Mouse (Mus musculus): ENCODE measurements around the gene Cd109. TPM values are rescaled to one million over a fixed set of nuclear protein-coding genes. Genes with fewer than 3 reads are reported as not detected.

Cd109 gene
- polyA plus RNA-seq (2015; fragmentation: Nextera tagmentation; extraction: Ambion mirVana) = 4.1 and 4.9 TPM in 2 replicates

GRCm38 (mm10) chr9:78615401-78616021, at the start of gene Cd109:
Gene Cd109 (plus strand): TSS chr9:78615546.
- H3K36me3 ChIP-seq (ENCODE audit: control insufficient read depth, insufficient read depth, low read length) = no peaks in the 10 kb centered on the region
- peak within 1 kb of the TSS; percentile 59 for H3K9ac ChIP-seq (ENCODE audit: low read depth, low read length)
- H3K27ac ChIP-seq (ENCODE audit: low read length) = no peak within 1 kb of the TSS
- H3K9me3 ChIP-seq (ENCODE audit: control insufficient read depth, low read length) = no peaks in the 10 kb centered on the region
- no peaks in the 10 kb centered on the region for H3K4me1 ChIP-seq (ENCODE audit: control insufficient read depth, insufficient read depth, low read length)
- peaks cover 6% of the 10 kb centered on the region; the same call in 1 of the 2 replicates for H3K27me3 ChIP-seq (replicated peaks; ENCODE audit: control insufficient read depth, insufficient read depth, low read length)
- peak; percentile 68 for ATAC-seq
- peak within 1 kb of the TSS; percentile 52 for H3K4me3 ChIP-seq (ENCODE audit: low read length)
- H3K4me2 ChIP-seq (ENCODE audit: low read depth, low read length) = peak within 1 kb of the TSS; percentile 75
- WGBS = under 1% methylated on average over 43 of the region's 43 CpGs

- no peaks in the 10 kb centered on the region for H3K27me3 ChIP-seq (replicated peaks; ENCODE audit: control insufficient read depth, insufficient read depth, low read length)
- peaks cover 9% of the 10 kb centered on the region; the same call in 1 of the 2 replicates for H3K36me3 ChIP-seq (ENCODE audit: control insufficient read depth, insufficient read depth, low read length)
- no peaks in the 10 kb centered on the region for H3K4me1 ChIP-seq (ENCODE audit: control insufficient read depth, insufficient read depth, low read length)
- no peak overlapping the region for H3K4me3 ChIP-seq (ENCODE audit: low read length)
- 93% methylated on average over 9 of the region's 9 CpGs for WGBS
- H3K27ac ChIP-seq (ENCODE audit: low read length) = no peak overlapping the region
- H3K9ac ChIP-seq (ENCODE audit: low read depth, low read length) = no peak overlapping the region
- no peaks in the 10 kb centered on the region for H3K9me3 ChIP-seq (ENCODE audit: control insufficient read depth, low read length)
- no peak overlapping the region for H3K4me2 ChIP-seq (ENCODE audit: low read depth, low read length)
- ATAC-seq = no peak
Observed at GRCm38 (mm10) chr9:78569934-78570333, 45.4 kb upstream of the Cd109 start.

GRCm38 (mm10) chr9:78576466-78576865, 38.9 kb upstream of the Cd109 start:
- H3K27ac ChIP-seq (ENCODE audit: low read length) = no peak overlapping the region
- 0 out of 2 replicates have a peak, but pooled peaks cover 9% of the 10 kb centered on the region for H3K4me1 ChIP-seq (ENCODE audit: control insufficient read depth, insufficient read depth, low read length)
- no peak overlapping the region for H3K4me3 ChIP-seq (ENCODE audit: low read length)
- H3K9ac ChIP-seq (ENCODE audit: low read depth, low read length) = no peak overlapping the region
- H3K4me2 ChIP-seq (ENCODE audit: low read depth, low read length) = no peak overlapping the region
- no peak for ATAC-seq
- H3K36me3 ChIP-seq (ENCODE audit: control insufficient read depth, insufficient read depth, low read length) = peaks cover 8% of the 10 kb centered on the region
- WGBS = 91% methylated on average over 5 of the region's 5 CpGs
- H3K27me3 ChIP-seq (replicated peaks; ENCODE audit: control insufficient read depth, insufficient read depth, low read length) = no peaks in the 10 kb centered on the region
- H3K9me3 ChIP-seq (ENCODE audit: control insufficient read depth, low read length) = no peaks in the 10 kb centered on the region

- Histone ChIP-seq H3K9me3 (ENCODE audit: control insufficient read depth, low read length) (no peaks in the 10 kb centered on the region), H3K4me3 (ENCODE audit: low read length) (no peak overlapping the region), H3K4me1 (ENCODE audit: control insufficient read depth, insufficient read depth, low read length) (0 out of 2 replicates have a peak, but pooled peaks cover 9% of the 10 kb centered on the region), H3K9ac (ENCODE audit: low read depth, low read length) (no peak overlapping the region), H3K4me2 (ENCODE audit: low read depth, low read length) (no peak overlapping the region), H3K36me3 (ENCODE audit: control insufficient read depth, insufficient read depth, low read length) (peaks cover 8% of the 10 kb centered on the region), H3K27me3 (replicated peaks; ENCODE audit: control insufficient read depth, insufficient read depth, low read length) (no peaks in the 10 kb centered on the region), H3K27ac (ENCODE audit: low read length) (no peak overlapping the region)
- WGBS = 60% methylated on average over 7 of the region's 7 CpGs
- ATAC-seq = peak; percentile 60; the same call in 1 of the 2 replicates
Observed at GRCm38 (mm10) chr9:78578824-78579223, 36.5 kb upstream of the Cd109 start.

GRCm38 (mm10) chr9:78579644-78580396, 35.5 kb upstream of the Cd109 start:
- Histone ChIP-seq H3K36me3 (ENCODE audit: control insufficient read depth, insufficient read depth, low read length) (peaks cover 6% of the 10 kb centered on the region), H3K27ac (ENCODE audit: low read length) (0 out of 2 replicates have a peak overlapping the region, but pooled peaks have one; percentile 37), H3K4me2 (ENCODE audit: low read depth, low read length) (no peak overlapping the region), H3K9me3 (ENCODE audit: control insufficient read depth, low read length) (no peaks in the 10 kb centered on the region), H3K4me3 (ENCODE audit: low read length) (no peak overlapping the region), H3K9ac (ENCODE audit: low read depth, low read length) (no peak overlapping the region), H3K27me3 (replicated peaks; ENCODE audit: control insufficient read depth, insufficient read depth, low read length) (no peaks in the 10 kb centered on the region), H3K4me1 (ENCODE audit: control insufficient read depth, insufficient read depth, low read length) (0 out of 2 replicates have a peak, but pooled peaks cover 9% of the 10 kb centered on the region)
- ATAC-seq = peak; percentile 65
- WGBS = 56% methylated on average over 10 of the region's 10 CpGs

- ATAC-seq = peak; percentile 23
- H3K4me3 ChIP-seq (ENCODE audit: low read length) = peak overlapping the region; percentile 76
- WGBS = 2% methylated on average over 31 of the region's 31 CpGs
Observed at GRCm38 (mm10) chr9:78587218-78587883, 28.0 kb upstream of the Cd109 start.

GRCm38 (mm10) chr9:78587914-78588313, 27.4 kb upstream of the Cd109 start, which contains the start of gene Slc17a5:
Gene Slc17a5 (minus strand): TSS chr9:78588041.
- ATAC-seq = peak; percentile 95
- Histone ChIP-seq H3K4me2 (ENCODE audit: low read depth, low read length) (peak within 1 kb of the TSS; percentile 69), H3K9ac (ENCODE audit: low read depth, low read length) (peak within 1 kb of the TSS; percentile 84), H3K36me3 (ENCODE audit: control insufficient read depth, insufficient read depth, low read length) (no peaks in the 10 kb centered on the region), H3K27ac (ENCODE audit: low read length) (peak within 1 kb of the TSS; percentile 79), H3K9me3 (ENCODE audit: control insufficient read depth, low read length) (no peaks in the 10 kb centered on the region), H3K4me3 (ENCODE audit: low read length) (peak within 1 kb of the TSS; percentile 76), H3K27me3 (replicated peaks; ENCODE audit: control insufficient read depth, insufficient read depth, low read length) (no peaks in the 10 kb centered on the region), H3K4me1 (ENCODE audit: control insufficient read depth, insufficient read depth, low read length) (peaks cover 7% of the 10 kb centered on the region; the same call in 1 of the 2 replicates)
- under 1% methylated on average over 27 of the region's 27 CpGs for WGBS

More at GRCm38 (mm10) chr9:78587218-78587883, 28.0 kb upstream of the Cd109 start:
- Histone ChIP-seq H3K9ac (ENCODE audit: low read depth, low read length) (peak overlapping the region; percentile 84), H3K4me1 (ENCODE audit: control insufficient read depth, insufficient read depth, low read length) (peaks cover 7% of the 10 kb centered on the region; the same call in 1 of the 2 replicates), H3K27ac (ENCODE audit: low read length) (peak overlapping the region; percentile 72), H3K4me2 (ENCODE audit: low read depth, low read length) (peak overlapping the region; percentile 69), H3K36me3 (ENCODE audit: control insufficient read depth, insufficient read depth, low read length) (no peaks in the 10 kb centered on the region), H3K27me3 (replicated peaks; ENCODE audit: control insufficient read depth, insufficient read depth, low read length) (no peaks in the 10 kb centered on the region), H3K9me3 (ENCODE audit: control insufficient read depth, low read length) (no peaks in the 10 kb centered on the region)

- 55% methylated on average over 10 of the region's 10 CpGs for WGBS
- no peaks in the 10 kb centered on the region for H3K27me3 ChIP-seq (replicated peaks; ENCODE audit: control insufficient read depth, insufficient read depth, low read length)
- peak overlapping the region; percentile 79 for H3K27ac ChIP-seq (ENCODE audit: low read length)
- peak overlapping the region; percentile 76 for H3K4me3 ChIP-seq (ENCODE audit: low read length)
- no peaks in the 10 kb centered on the region for H3K36me3 ChIP-seq (ENCODE audit: control insufficient read depth, insufficient read depth, low read length)
- H3K4me1 ChIP-seq (ENCODE audit: control insufficient read depth, insufficient read depth, low read length) = peaks cover 7% of the 10 kb centered on the region; the same call in 1 of the 2 replicates
- H3K9ac ChIP-seq (ENCODE audit: low read depth, low read length) = 0 out of 2 replicates have a peak overlapping the region, but pooled peaks have one; percentile 12
- H3K9me3 ChIP-seq (ENCODE audit: control insufficient read depth, low read length) = no peaks in the 10 kb centered on the region
- peak; percentile 49 for ATAC-seq
- peak overlapping the region; percentile 60 for H3K4me2 ChIP-seq (ENCODE audit: low read depth, low read length)
Observed at GRCm38 (mm10) chr9:78588411-78589033, 26.8 kb upstream of the Cd109 start.
